Mouse (Mus musculus): ENCODE results near the gene Ripk3. TPM values are rescaled to one million over a fixed set of nuclear protein-coding genes. Genes with fewer than 3 reads are reported as not detected.

Gene Ripk3
- total RNA-seq, 2 experiments from 2014 or later, result 1.6 to 2.9 TPM

DNA sequence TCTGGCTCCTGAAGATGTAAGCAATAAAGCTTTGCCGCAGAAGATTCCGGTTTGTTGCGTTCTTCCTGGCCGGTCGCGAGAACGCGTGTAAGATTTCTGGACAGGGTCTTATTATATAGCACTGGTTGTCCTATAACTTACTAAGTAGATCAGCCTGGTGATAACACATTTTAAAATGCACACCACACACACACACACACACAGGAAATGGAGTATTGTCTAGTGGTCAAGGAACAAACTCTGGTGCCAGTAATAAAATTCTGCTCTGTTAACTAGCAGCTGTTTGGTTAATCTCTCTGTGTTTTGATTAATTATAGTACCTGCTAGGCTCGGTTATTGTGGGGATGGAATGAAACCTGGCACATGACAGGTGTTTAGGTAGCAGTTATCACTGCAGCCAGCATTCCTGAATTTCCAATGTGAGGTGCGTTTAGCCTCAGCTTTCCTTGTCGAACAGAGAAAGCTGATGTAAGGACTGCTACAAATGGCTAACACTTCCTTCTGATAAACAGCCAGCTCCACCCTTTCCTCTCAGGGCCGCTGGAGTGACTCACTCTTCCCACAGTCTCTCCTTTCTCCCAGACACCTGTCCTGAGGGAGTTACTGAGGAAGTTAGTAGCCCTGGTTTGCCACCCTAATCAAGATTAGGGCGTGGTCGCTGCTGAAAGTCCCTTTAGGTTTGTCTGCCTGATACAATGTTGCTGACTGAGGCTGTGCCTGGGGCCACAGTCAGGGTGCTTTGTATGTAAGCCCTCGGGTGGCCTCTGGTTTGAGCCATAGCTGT lies 6.9 kb upstream of the Ripk3 start:
- DNase-seq, result peak; percentile 50 to 74

DNA sequence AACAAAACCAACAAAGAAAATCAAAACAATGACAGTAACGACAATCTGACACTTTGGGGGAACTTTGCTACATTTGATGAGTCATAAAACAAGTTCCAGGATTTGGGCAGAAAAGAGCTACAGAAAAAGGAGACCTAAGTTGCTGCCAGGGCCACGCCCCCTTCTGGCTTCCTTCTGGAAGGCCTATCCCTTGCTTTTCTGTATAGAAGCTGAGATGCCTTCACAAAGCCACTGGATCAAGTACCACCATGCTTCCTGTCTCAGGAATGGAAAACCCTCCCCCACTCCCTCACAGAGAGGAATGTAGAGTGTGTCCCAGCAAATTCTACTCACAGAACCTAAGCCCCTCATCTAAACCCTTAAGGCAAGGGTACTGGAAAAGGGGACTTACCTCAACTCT lies 5.3 kb upstream of the Ripk3 start:
- DNase-seq, result peak; percentile 32 to 42

DNA sequence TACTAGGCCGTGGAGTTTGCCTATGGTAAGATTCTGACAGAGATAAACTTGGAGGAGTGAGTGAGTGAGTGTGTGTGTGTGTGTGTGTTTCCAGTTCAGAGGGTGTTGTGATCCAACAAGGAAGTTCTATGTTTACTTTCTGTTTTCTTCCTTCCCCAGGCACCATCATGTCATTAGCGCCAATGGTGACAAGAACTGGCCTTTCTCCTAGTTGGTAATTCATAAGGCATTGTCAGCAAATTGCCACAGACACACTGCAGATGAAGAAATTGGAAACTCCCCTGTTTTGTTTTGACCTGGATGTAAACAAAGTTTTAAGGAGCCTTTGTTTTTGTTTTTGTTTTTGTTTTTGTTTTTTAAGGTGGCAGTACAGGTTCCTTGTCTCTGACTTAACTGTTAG lies 4.8 kb upstream of the Ripk3 start:
- no peak for DNase-seq

- peak in 1 of 2 experiments; percentile 1 for DNase-seq
These were observed 934 bp downstream of the Ripk3 start for GRCm38 (mm10) chr14:55787731-55788130.

DNA sequence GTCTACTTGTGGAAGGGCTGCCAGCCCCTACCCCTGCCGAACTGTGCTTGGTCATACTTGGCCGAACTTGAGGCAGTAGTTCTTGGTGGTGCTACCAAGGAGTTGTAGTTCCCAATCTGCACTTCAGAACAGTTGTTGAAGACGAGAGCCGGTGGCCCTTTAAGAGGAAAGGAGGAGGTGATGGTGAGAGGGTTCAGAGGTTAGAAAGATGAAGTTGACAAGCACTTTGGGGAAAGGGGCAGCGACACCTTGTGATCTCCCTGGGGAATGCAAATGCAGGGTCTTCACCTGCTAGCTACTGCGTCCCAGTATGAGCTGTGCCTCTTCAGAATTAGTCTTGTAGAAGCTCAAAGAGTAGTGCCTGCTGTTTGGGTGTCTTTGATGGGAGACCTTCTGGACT lies 3.5 kb downstream of the Ripk3 start:
- peak; percentile 2 to 14 for DNase-seq

GRCm38 (mm10) chr14:55783958-55784235 lies 4.8 kb downstream of the Ripk3 start, which contains the start of gene Adcy4:
Gene Adcy4 (minus strand): TSS chr14:55784095.
- DNase-seq, result peak; percentile 59 to 68

- peak; percentile 79 to 87 for DNase-seq
These were observed 5.3 kb downstream of the Ripk3 start for GRCm38 (mm10) chr14:55783171-55783957.

DNA sequence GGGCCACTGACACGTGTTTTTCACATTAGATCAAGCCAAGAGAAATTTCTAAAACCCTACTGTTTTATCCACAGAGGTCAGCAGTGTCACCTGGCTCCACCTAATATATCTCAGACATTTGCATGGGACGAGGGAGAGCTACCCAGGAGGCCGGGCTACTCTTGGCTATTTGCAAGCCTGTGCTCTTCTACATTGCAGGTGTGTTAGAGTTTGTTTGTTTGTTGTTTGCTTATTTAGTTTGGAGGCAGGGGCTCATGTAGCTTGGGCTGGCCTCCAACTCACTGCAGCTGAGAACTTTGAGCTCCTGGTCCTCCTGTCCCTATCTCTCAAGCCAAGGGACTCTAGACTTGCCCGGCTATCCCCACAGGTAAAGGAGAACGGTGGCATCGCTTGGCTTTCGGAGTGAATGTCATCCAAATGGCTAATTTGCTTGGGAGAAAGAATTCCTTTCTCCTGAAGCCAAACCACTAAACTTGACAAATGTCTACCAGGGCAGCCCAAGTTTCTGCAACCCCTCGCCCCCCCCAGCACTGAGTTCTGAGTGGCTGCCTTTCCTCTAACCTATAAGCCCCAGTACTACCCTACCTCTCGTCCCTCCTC lies 6.2 kb downstream of the Ripk3 start:
- DNase-seq, result peak in 1 of 2 experiments; percentile 3

GRCm38 (mm10) chr14:55781310-55781709 lies 7.4 kb downstream of the Ripk3 start:
- peak; percentile 79 to 82 for DNase-seq

DNA sequence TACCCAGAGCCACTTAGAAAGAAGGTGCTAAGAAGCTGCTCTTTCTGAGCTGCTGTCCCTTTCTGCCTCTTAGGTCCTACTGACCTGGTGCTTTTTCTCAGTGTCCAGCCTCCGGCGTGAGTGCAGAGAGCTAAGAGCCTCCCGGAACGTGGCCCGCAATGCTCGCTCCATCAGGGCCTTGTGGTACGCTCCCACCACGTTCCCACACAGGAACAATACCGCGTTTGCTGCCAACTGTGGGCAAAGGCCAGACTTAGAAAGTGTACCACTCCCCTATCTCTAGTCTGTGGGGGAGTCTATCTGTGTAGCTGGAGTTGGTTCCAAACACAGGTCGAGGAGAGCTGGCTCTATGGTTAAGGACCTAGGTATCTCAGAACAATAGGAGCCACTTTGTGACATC lies 7.9 kb downstream of the Ripk3 start:
- no peak for DNase-seq

- DNase-seq, result no peak
These were observed 9.0 kb downstream of the Ripk3 start for GRCm38 (mm10) chr14:55779656-55780055.

- DNase-seq, result no peak
These were observed 10.0 kb downstream of the Ripk3 start for GRCm38 (mm10) chr14:55778686-55779085.

DNA sequence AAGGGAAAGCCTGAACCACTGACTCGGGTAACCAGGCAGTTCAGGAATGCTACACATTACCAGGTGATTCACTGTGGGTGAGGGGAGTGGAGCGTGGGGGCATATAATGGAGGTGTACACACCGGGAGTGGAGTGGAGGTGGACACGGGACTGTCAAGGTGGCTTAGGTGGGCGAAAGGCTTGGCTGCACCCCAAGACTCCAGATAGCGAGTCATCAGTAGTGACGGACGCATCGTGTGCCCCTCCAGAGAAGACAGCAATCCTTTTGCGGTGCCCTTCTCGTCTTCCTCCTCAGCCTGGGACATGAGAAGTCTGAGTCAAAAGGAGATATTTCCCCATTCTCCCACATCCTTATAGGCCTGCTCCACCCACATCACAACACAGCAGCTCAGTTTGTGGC lies 10.9 kb downstream of the Ripk3 start:
- no peak for DNase-seq

GRCm38 (mm10) chr14:55777176-55777575 lies 11.5 kb downstream of the Ripk3 start:
- no peak for DNase-seq

DNA sequence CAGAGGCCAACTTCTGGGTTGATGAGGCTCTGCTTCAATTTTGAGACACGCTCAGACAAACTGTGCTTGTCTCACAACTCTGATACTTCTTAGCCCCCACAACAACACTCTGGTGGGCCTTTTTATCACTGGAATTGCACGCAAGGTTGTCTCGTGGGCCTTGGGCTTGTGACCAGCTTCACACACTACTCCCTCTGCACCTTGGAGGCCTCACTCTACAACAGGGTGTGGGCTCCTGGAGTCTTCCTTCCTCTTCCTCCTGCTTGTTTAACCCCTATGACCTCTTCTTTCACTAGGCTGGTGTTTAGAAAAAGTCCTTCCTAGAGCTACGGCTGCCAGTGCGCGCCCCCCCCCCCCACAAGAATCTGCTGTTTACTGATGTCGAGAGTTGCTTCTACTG lies 12.0 kb downstream of the Ripk3 start:
- DNase-seq, result no peak

DNA sequence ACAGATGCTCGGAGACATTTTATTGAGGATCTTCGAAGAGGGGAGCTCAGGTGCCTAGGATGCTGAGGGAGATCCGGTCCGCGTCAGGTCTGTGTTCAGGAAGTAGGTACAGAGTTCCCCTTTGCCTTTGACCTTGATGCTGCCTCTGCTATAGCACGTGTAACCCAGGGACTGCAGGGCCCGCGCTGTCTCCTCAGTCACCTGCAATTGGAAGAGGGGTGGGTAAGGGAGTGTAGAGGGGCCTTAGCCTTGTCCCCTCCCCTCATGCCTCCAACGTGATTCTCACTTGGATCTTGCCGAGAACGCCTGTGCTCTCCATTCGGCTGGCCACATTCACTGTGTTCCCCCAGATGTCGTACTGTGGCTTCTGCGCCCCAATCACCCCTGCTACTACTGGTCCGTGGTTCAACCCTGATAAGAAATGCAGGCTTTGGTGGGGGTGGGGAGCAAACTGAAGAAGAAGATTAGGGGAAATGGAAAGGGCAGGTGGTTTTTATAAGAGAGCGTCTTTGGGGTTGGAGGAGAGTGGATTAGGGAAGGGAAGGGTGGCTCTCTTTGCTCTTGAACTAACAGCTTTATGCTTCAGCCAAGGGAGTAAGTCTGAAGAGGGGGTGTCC lies 19.5 kb downstream of the Ripk3 start:
- DNase-seq, result no peak

DNA sequence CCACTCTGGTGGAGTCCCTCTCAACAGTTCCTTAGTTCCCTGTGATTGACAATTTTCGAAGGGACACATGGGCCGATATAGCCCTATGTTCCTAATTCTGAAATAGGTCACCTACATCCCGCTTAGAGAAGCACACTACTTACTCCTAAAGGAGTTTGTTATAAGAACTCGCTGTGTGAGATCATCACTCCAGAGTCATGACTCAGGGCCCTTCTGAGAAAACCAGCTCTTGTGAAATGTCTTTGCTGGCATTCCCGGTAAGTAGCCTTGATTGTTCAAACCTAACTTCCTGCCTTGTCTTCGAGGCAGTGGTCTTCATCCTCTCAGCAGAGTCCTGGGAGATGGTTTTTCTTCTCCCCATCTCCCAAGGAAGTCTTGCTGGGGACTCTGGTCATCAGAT lies 20.1 kb downstream of the Ripk3 start:
- no peak for DNase-seq

GRCm38 (mm10) chr14:55767519-55768414 lies 20.9 kb downstream of the Ripk3 start:
- DNase-seq, result peak; percentile 53 to 64

DNA sequence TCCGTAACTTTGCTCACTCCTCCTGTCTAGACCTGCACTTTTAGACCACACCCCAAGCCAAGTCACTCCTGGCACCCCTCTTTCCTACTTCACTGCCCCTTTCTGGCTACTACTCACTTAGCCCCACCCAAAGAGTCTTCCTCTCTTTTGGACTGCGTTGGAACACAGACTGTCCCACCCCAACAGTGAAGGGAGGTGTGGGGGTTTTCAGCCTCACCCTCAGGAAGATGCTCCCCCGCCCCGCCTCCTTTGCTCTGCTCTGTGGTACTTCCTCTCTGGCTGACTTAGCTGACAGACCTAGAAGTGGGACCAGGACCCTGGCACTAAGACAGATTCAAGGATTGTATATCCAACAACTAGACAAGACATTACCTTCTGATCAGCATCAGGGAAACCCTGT lies 23.0 kb downstream of the Ripk3 start, which contains the start of gene Ltb4r1:
Gene Ltb4r1 (plus strand): TSS at position 267 of the 400 bp plus-strand sequence.
- no peak for DNase-seq

- DNase-seq, result peak; percentile 46 to 50
These were observed 25.5 kb downstream of the Ripk3 start for GRCm38 (mm10) chr14:55763166-55763565.

GRCm38 (mm10) chr14:55762001-55762821 lies 26.5 kb downstream of the Ripk3 start:
- peak in 1 of 2 experiments; percentile 64 for DNase-seq
